Mouse (Mus musculus) liver, adult 10 weeks (tissue): ENCODE measurements around the gene Med21. TPM values are rescaled to one million over a fixed set of nuclear protein-coding genes. Genes with fewer than 3 reads are reported as not detected.

Experiments
- polyA plus RNA-seq: library from polyadenylated mRNA; stranded (reverse); fragments of 350-450 nt; fragmentation: Illumina TruSeq; extraction: RNeasy Lipid Tissue Mini Kit (QIAGEN cat#74804); gene quantifications from one replicate; pipeline ENCODE4 v1.2.3, GENCODE M21; 2014; ENCODE audit warnings: low read depth, low replicate concordance

The Med21 gene
- polyA plus RNA-seq = 118 TPM

DNA sequence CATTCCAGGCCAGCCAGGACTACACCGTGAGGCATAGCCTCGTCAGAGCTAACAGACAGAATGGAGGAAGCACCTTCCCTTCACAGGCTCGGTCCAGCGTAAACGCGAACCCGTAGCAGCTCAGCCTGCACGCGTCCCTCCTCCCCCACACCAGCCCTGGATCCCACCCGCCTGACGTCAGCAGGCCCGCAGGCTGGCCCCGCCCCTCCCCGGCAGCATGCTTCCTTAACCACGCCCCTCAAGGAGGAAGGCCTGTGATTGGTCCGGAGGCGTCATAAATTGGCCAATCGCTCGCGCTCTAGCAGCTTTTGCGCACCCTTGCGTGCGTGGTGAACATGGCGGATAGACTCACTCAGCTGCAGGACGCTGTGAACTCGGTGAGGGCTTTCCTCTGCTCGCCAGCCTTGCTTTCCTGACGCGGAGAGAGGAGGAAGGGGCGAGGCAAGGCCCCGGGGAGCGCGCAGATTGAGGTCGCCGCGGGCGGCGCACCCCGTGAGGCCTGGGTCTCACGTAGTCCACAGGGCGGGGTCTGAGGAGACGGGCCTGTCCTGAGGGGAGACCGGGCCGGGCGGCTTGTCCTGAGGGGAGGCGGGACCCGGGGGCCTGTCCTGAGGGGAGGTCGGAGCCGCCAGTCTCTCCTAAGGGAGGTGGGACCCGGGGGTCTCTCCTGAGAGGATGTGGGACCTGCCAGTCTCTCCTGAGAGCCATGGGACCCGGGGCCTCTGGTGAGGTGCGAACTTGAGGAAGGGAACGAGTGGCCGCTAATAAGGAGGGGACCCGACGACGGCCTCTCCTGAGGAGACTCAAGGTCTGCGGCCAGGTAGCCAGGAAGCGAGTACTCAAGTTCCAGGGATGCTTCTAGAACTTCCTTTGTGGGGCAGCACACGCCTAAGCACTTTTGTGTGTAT, at the start of gene Med21, which contains the start of gene Tm7sf3:
Gene Med21, plus strand, starts transcription at position 272 of the 908 bp plus-strand sequence.
Gene Tm7sf3, minus strand, starts transcription at position 549 of the 908 bp plus-strand sequence.

Other genes starting within 250 kb of the Med21 start
- 5.0 TPM for gene Itpr2, start 140.3 kb upstream of the Med21 start, polyA plus RNA-seq
- 77.7 TPM for gene Fgfr1op2, start 65.3 kb upstream of the Med21 start, polyA plus RNA-seq
- 44.6 TPM for gene Ints13, start 64.7 kb upstream of the Med21 start, polyA plus RNA-seq
- gene Tm7sf3, start 277 bp downstream of the Med21 start, polyA plus RNA-seq = 41.5 TPM
- gene Stk38l, start 82.4 kb downstream of the Med21 start, polyA plus RNA-seq = 19.0 TPM
- gene Arntl2, start 153.5 kb downstream of the Med21 start, polyA plus RNA-seq = 0.69 TPM
- gene Smco2, start 207.6 kb downstream of the Med21 start, polyA plus RNA-seq = not detected
- gene Ppfibp1, start 245.9 kb downstream of the Med21 start, polyA plus RNA-seq = 20.0 TPM